Mouse (Mus musculus) B cell, adult 62 days (primary cell): Measurements from ENCODE around the gene Pprc1. TPM values are rescaled to one million over a fixed set of nuclear protein-coding genes. Genes with fewer than 3 reads are reported as not detected.

Source experiments
- total RNA-seq: library from RNA; stranded (reverse); gene quantifications from 4 replicates; pipeline ENCODE4 v1.2.4, GENCODE M21; 2023

The Pprc1 gene
- 73.8 to 83.0 TPM (median 79.6 TPM) in 4 replicates for total RNA-seq

GRCm38 (mm10) chr19:46044271-46044992 is at the start of gene Pprc1:
Gene Pprc1 (plus strand): TSS chr19:46044886.

GRCm38 (mm10) chr19:45997785-45998693 is 46.6 kb upstream of the Pprc1 start, which contains the start of gene Armh3:
Gene Armh3 (minus strand): TSS chr19:45998488.

GRCm38 (mm10) chr19:46003371-46004226 is 41.1 kb upstream of the Pprc1 start, which contains the start of gene Hps6:
Gene Hps6 (plus strand): TSS chr19:46003508.

GRCm38 (mm10) chr19:46044993-46045695 is 458 bp downstream of the Pprc1 start, which contains the start of gene Ldb1:
Gene Ldb1 (minus strand): TSS chr19:46045214.

GRCm38 (mm10) chr19:46075616-46076607 is 31.2 kb downstream of the Pprc1 start, which contains the start of gene Nolc1:
Gene Nolc1 (plus strand): TSS chr19:46075863.

Other genes starting within 250 kb of the Pprc1 start
- 0.89 to 2.4 TPM (median 1.5 TPM) in 4 replicates for gene Kcnip2, start 228.8 kb upstream of the Pprc1 start, total RNA-seq
- gene Armh3, start 46.4 kb upstream of the Pprc1 start, total RNA-seq: 27.1 to 31.1 TPM (median 29.8 TPM) in 4 replicates
- gene Hps6, start 41.4 kb upstream of the Pprc1 start, total RNA-seq: 5.9 to 8.8 TPM (median 6.8 TPM) in 4 replicates
- gene Ldb1, start 328 bp downstream of the Pprc1 start, total RNA-seq: 226 to 244 TPM (median 231 TPM) in 4 replicates
- gene Nolc1, start 31.0 kb downstream of the Pprc1 start, total RNA-seq: 84.7 to 96.1 TPM (median 89.8 TPM) in 4 replicates
- not detected in 4 replicates for gene Elovl3, start 87.0 kb downstream of the Pprc1 start, total RNA-seq
- gene Pitx3, start 103.4 kb downstream of the Pprc1 start, total RNA-seq: not detected in 4 replicates
- 121 to 133 TPM (median 123 TPM) in 4 replicates for gene Gbf1, start 107.6 kb downstream of the Pprc1 start, total RNA-seq